Mouse (Mus musculus): ENCODE measurements around the gene Snip1.

Snip1 gene

DNA sequence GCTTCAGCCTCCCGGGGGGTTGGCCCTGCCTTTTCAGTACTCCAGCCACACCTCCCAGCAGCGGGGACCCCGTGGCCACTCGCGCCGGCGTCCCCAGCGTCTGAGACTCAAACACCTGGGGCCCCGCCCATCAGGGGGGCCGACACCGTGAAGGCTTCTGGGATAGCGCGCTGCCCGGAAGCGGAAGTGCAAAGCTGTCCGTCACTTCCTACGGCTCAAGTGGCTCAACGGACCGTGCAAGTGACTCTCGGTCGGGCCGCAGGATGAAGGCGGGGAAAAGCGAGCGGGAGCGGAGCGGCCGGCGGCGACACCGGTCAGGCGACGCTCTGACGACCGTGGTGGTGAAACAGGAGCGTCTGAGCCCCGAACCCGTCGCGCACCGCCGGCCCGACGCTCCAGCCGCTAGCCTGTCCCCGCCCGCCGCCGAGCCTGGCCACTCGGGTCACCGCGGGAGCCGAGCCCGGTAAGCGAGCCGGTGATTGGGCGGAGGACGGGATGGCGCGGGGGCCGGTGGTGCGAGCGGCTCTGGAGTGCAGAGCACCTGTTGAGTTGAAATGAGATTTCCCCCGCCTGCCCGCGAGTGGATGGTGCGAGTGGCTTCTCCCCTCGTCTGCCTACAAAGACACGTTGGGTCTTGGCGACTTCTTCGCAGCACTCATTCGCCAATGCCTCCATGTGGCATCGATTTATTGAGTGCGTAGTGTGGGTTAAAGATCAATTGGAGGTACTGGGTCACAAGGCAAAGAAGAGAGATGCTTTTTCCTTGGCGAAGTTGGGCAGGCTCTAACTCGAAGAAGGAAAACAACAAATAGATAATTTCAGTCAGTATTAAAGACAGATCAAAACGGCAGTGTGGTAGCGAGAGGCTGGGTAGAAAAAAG lies at the start of gene Snip1:
Gene Snip1, plus strand, starts transcription at position 183 of the 881 bp plus-strand sequence.
- DNase-seq (ENCODE audit: low read depth, low spot score) = peak; percentile 88

DNA sequence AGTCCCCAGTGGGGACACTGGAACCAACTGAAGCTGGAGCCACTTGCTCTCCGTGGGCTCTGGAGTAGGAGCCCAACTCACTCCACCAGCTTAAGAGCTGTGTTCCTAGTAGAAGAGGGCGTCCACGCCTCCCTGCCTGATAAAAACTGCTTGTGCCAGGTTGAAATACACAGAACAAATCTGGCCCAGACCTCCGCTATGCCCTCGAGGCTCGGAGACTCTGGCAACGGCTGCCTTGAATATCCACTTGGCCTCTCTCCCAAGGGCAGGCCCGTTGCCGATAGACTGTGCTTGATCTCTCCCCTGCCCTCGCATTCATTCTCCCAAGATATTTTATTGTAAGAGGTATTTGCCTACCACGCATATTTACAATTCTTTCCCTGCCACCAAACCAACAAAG lies 49.0 kb upstream of the Snip1 start:
- DNase-seq (ENCODE audit: low read depth, low spot score) = no peak

DNA sequence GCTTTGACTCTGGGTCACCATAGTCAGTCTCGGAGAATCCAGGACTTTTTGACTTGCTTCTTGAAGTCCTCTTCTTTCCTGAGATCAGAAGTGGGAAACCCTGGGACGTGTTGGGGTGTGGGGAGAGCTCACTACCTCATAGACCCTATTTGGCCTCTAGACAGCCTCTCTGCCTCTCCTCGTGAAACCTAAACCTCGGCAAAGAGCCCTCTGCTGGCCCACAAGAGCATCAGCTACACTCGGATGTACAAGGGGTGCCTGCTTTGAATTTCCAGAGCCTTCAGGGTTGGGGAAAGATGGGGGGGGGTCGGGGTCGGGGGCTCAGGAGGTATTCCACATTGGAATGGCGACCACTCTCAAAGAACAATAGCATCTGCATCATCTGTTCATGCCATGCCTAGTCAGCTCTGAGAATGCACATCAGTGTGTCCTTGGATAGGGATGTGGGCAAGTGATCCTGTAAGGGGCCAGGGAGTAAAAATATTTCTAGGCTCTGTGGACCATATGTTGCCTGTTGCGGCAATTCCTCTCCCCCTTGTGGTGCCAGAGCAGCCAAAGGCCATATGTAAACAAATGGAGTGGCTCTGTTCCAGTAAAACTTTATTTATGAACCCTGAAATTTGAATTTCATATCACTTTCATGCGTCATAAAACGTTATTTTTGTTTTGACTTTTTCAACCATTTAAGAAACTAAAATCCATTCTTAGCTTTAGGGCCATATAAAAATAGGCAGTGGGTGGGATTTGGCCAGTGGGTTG lies 45.5 kb upstream of the Snip1 start:
- peak; percentile 69 for DNase-seq (ENCODE audit: low read depth, low spot score)

- peak; percentile 86 for DNase-seq (ENCODE audit: low read depth, low spot score)
Measured at GRCm38 (mm10) chr4:125029891-125030614, 36.4 kb upstream of the Snip1 start.

DNA sequence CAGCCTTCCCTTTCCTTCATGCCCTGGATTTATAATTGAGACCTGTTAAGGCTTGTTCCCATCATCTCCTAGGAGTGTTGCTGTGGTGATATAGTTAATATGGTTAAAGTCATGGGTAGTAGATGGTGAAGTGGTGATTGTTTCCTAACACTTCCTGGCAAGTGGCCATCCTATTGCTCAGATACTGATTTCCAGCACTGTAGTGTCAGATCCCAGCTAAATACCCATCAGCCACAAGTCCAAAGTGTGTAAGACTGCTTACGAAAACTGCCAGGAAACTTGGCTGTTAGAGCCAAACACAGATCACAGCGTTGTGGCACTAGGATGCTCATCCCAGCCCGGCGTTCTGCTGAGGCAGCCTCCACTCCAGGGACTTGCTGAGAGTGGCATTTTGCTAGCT lies 32.1 kb upstream of the Snip1 start:
- no peak for DNase-seq (ENCODE audit: low read depth, low spot score)

DNA sequence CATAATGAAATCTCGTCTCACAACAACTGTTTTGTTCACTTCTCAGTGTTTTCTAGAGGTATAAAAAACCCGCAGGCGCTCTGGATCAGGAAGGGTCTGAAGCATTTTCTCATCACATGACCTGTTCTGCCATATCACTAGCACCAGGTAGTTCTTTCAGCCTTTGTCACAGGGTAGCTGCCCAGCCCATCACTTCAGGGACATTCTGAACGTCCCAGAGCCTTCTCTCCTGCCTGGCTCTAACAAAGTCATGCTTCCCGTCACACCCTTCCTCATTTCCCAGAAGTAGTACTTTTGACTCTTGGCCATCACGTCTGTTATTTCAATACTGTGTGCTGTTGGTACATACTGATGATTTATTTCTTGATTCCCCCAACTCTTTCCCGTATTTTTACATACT lies 22.0 kb upstream of the Snip1 start:
- DNase-seq (ENCODE audit: low read depth, low spot score) = no peak

- DNase-seq (ENCODE audit: low read depth, low spot score) = peak; percentile 39
Measured at GRCm38 (mm10) chr4:125055385-125055784, 11.1 kb upstream of the Snip1 start.

DNA sequence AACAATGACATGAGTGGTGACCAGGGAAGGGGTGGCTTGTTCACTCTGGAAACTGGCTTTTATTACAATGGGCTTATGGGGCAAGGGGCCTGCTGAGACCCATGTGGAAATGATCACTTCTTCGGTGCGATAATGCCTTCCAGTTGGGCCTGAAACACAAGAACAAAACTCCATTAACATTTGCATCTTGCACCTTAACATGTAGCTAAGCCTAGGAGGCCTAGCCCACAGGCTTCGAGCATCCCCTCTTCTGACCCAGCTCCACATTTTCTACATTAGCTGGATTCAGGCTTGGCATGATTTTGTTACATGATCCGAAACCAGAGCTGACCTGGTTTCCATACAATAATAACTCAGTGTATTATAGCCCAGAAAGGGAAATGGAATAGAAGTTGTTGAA lies 10.0 kb upstream of the Snip1 start:
- no peak for DNase-seq (ENCODE audit: low read depth, low spot score)

DNA sequence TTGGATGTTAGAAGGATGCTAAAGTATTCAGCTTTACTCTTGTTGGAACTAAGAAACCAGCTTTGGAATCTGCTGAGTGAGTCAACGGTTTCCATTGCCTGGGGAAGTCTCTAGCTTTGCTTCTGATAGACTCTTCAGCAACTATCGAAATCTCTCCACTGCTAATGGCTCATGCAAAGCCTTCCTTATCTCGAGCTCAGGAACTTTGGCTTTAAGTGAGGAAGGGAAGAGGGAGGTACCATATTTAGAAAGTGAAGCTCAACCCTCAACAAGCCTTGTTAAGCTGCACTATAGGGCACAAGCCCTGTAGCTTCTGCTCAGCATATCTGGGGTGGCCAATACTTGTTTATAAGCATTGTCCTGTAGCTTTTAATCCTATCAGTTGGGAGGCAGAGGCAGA lies 9.2 kb upstream of the Snip1 start:
- DNase-seq (ENCODE audit: low read depth, low spot score) = no peak

- no peak for DNase-seq (ENCODE audit: low read depth, low spot score)
Measured at GRCm38 (mm10) chr4:125058033-125058432, 8.4 kb upstream of the Snip1 start.

- DNase-seq (ENCODE audit: low read depth, low spot score) = no peak
Measured at GRCm38 (mm10) chr4:125059025-125059424, 7.4 kb upstream of the Snip1 start.

DNA sequence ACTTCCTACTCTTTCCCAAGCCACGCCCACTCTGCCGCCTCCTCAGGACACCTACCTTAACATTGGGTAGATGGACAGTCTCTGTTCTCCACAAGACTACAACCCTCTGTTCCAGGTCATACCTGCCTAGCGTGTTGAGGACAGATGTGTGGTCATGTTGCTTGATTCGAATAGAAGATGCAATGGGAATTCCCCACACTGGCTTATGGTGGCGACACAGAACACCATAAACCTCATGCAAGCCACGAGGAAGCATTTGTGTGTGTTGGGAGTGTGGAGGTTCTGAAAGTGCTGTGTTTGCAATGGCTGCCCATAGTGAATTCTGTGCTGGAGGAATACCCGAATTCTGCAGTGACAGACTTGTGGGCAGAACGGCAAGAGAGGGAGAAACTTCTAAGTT lies 2.6 kb upstream of the Snip1 start:
- DNase-seq (ENCODE audit: low read depth, low spot score) = no peak

DNA sequence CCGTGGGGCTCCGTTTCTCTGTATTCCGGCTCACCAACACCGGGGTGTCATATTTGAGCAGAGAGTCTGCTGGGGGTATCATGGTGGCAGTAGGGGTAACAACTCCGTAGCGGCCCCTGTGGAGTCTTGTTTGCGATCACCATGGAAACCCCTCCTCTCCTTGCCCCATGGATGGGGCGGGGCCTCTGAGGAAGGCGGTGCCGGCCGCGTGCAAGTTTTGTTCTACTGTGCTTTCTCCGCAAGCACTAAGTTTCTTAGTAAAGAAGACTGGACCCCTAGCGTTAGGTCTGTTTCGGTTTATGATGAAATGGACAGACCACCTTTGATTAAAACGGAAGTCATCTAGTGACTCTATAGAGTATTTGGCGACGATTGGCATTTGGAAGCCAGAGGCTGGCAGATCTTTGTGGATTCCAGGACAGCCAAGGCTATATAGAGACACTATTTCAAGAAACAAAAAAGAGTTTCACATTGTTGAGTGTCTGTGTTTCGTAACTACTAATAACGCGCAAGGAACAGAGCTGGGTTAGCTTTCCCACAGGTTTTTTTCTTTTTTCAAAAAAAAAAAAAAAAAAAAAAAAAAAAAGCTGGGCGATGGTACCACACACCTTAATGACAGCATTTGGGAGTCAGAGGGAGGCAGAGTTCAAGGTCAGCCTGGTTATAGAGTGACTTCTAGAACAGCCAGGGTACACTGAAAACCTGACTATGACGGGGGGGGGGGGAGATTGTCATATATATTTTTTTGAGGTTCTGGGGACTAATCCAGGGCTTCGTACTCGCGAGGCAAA lies 760 bp upstream of the Snip1 start, which contains the start of gene Dnali1:
Gene Dnali1, minus strand, starts transcription at position 187 of the 791 bp plus-strand sequence.
- DNase-seq (ENCODE audit: low read depth, low spot score) = no peak

DNA sequence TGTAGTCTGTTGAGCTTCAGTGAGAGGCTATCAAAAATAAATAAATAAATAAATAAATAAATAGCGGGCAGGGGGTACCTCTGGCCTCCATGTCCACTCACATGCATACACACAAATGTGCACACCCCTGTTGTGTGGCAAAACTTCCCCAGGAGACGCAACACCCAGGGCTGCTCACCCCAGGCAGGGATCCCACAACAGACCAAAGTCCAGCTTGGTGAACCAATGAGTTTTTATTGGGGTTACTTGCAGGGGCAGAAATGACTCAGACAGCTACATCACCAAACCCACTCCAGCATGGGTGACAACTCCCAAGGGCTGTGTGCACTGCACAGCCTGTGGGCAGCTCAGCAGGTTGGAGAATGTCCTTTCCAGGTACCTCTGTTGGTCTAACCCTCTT lies 11.2 kb downstream of the Snip1 start:
- DNase-seq (ENCODE audit: low read depth, low spot score) = no peak

DNA sequence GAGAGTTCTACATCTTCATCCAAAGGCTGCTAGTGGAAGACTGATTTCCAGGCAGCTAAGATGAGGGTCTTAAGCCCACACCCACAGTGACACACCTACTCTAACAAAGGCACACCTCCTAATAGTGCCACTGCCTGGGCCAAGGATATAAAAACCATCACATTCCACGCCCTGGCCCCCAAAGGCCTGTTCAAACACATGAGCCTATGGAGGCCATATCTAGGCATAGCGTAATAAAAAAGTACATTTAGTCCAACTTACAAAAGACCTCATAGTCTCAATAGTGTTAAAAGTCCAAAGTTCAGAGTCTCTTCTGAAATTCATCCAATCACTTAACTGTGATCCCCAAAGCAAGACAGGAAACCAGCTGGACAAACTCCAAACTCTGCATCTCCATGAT lies 12.2 kb downstream of the Snip1 start:
- no peak for DNase-seq (ENCODE audit: low read depth, low spot score)

- peak; percentile 52 for DNase-seq (ENCODE audit: low read depth, low spot score)
Measured at GRCm38 (mm10) chr4:125084403-125085345, 18.2 kb downstream of the Snip1 start, which contains the start of gene Meaf6. TSS of gene Meaf6 (plus strand) at chr4:125085134.

GRCm38 (mm10) chr4:125085346-125085841 lies 18.9 kb downstream of the Snip1 start:
- DNase-seq (ENCODE audit: low read depth, low spot score) = peak; percentile 72

- DNase-seq (ENCODE audit: low read depth, low spot score) = no peak
Measured at GRCm38 (mm10) chr4:125093031-125093430, 26.6 kb downstream of the Snip1 start.

DNA sequence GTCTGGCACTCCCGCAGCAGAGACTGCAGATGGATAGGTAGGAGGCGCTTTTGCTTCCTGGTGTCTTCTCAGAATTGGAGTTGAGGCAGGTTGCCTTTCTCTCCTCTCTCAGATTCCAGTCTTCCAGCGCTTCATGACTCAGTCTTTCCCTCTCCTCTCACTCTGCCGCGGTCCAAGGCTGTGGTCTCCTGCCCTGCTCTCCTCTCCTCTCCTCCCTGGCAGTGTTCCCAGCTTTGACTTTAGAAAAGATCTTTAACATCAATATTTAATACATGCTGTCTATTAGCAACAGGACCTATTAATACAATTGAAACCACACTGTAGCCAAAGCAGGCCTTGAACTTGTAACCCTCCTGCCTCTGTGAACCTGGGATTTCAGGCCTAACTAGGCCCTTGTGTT lies 29.6 kb downstream of the Snip1 start:
- no peak for DNase-seq (ENCODE audit: low read depth, low spot score)

GRCm38 (mm10) chr4:125097412-125097811 lies 30.9 kb downstream of the Snip1 start:
- no peak for DNase-seq (ENCODE audit: low read depth, low spot score)
